Mouse (Mus musculus): ENCODE results near the gene Fabp3. TPM values are rescaled to one million over a fixed set of nuclear protein-coding genes. Genes with fewer than 3 reads are reported as not detected.

Fabp3 gene
- total and polyA plus RNA-seq, 3 experiments = 0.60 TPM; not detected in 2

DNA sequence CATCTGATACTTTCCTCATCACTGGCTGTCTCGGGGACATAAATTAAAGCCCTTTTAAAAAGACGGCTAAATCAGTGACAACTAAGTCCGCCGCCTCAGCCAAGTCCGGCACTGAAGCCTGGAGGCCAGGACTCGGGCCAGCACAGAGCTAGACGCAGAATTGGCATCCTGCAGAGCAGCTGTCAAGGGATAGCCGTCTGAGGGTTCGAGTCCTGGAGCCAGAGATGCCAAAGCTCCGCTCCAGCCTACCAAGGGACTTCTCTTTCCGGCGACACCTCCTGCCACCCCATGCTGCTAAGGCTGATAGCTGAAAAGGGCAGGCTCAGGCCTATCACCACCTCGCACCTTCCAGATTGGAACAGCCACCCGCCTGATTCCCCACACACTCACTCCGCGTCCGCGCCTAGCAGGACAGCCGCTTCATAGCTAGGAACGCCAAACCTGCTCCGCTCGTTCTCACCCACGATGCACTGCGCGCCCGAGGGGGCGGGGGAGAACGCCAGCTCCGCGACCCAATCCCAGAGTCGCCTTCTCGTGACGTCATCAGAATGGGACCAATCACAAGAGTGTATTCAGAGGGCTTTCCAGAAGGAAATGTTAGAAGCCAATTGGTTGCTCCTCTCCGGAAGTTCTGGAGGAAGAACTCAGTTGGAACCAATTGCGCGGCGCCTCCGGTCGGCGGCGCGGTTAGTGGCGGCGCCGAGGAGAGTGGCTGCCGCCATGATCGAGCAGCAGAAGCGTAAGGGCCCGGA lies 51.3 kb downstream of the Fabp3 start, which contains the start of the genes Zcchc17 and Snrnp40:
TSS of gene Zcchc17 (minus strand) at position 458 of the 752 bp plus-strand sequence.
TSS of gene Snrnp40 (plus strand) at position 647 of the 752 bp plus-strand sequence.
- peak; percentile 99 for DNase-seq (ENCODE audit: low read depth, low spot score)
- no peaks in the 10 kb centered on the region for H3K9me3 ChIP-seq (replicated peaks; ENCODE audit: insufficient read depth, low read length)
- H3K79me2 ChIP-seq (ENCODE audit: control insufficient read depth, insufficient read depth, low read length, poor library complexity) = peaks cover 37% of the 10 kb centered on the region
- no peaks in the 10 kb centered on the region for H3K27me3 ChIP-seq (ENCODE audit: control insufficient read depth in 1 of 2, insufficient read depth in 2 of 2, low read length in 2 of 2)
- H3K4me3 ChIP-seq (ENCODE audit: control insufficient read depth in 1 of 2, insufficient read depth in 1 of 2, low read depth in 2 of 2, low read length in 2 of 2) = peak within 1 kb of the TSS; percentile 92 to 98
- H3K36me3 ChIP-seq (ENCODE audit: control insufficient read depth in 1 of 2, insufficient read depth in 2 of 2, low read length in 2 of 2) = peaks cover 1 to 15% of the 10 kb centered on the region in 2 experiments
- H3K9ac ChIP-seq (ENCODE audit: control insufficient read depth, low read depth, low read length, poor library complexity, severe bottlenecking) = peak within 1 kb of the TSS; percentile 94
- peak within 1 kb of the TSS; percentile 87 for H3K27ac ChIP-seq (ENCODE audit: control insufficient read depth, low read depth, low read length)
- H3K4me1 ChIP-seq (ENCODE audit: control insufficient read depth in 1 of 2, insufficient read depth in 2 of 2, low read length in 2 of 2) = peaks cover 0 to 18% of the 10 kb centered on the region in 2 experiments; a peak in 3 of 4 replicates
- TF ChIP-seq CHD2 (IDR thresholded peaks at IDR 0.05; ENCODE audit: low read length) (no peak; the same call in 1 of the 2 replicates), TBP (IDR thresholded peaks at IDR 0.05; ENCODE audit: low read depth, low read length) (peak; percentile 70), MXI1 (IDR thresholded peaks at IDR 0.05; ENCODE audit: low read depth, low read length) (peak; percentile 76; the same call in 1 of the 2 replicates), TCF12 (IDR thresholded peaks at IDR 0.05; ENCODE audit: low read depth, low read length) (no peak), RCOR1 (IDR thresholded peaks at IDR 0.05; ENCODE audit: low read depth, low read length) (no peak; the same call in 1 of the 2 replicates), RAD21 (IDR thresholded peaks at IDR 0.05; ENCODE audit: low read depth, low read length) (no peak), MYB (IDR thresholded peaks at IDR 0.05; ENCODE audit: low read depth, low read length) (0 out of 2 replicates have a peak, but pooled peaks have one; percentile 25), USF1 (IDR thresholded peaks at IDR 0.05; ENCODE audit: low read depth, low read length) (no peak), SIN3A (IDR thresholded peaks at IDR 0.05; ENCODE audit: low read length) (peak; percentile 84), JUND (IDR thresholded peaks at IDR 0.05; ENCODE audit: low read depth, low read length) (no peak; the same call in 1 of the 2 replicates), KAT2A (conservative IDR thresholded peaks at IDR 0.05; ENCODE audit: low read depth, low read length) (no peak; the same call in 1 of the 2 replicates), TAL1 (IDR thresholded peaks at IDR 0.05; ENCODE audit: low read length) (peak; percentile 45; the same call in 1 of the 2 replicates), HCFC1 (IDR thresholded peaks at IDR 0.05; ENCODE audit: low read depth, low read length) (peak; percentile 87), ELF1 (IDR thresholded peaks at IDR 0.05; ENCODE audit: low read depth, low read length) (peak; percentile 57; the same call in 1 of the 2 replicates), ETS1 (IDR thresholded peaks at IDR 0.05; ENCODE audit: low read depth, low read length) (0 out of 2 replicates have a peak, but pooled peaks have one; percentile 18), NRF1 (IDR thresholded peaks at IDR 0.05; ENCODE audit: insufficient read depth, low read depth, low read length, poor library complexity, severe bottlenecking) (no peak), USF2 (IDR thresholded peaks at IDR 0.05; ENCODE audit: borderline replicate concordance in 1 of 2, insufficient read depth in 1 of 2, low read depth in 1 of 2, low read length in 2 of 2) (no peak), SMC3 (IDR thresholded peaks at IDR 0.05; ENCODE audit: low read depth, low read length) (no peak), BHLHE40 (IDR thresholded peaks at IDR 0.05; ENCODE audit: borderline replicate concordance, low read depth, low read length) (no peak), MYC (IDR thresholded peaks at IDR 0.05; ENCODE audit: low read depth, low read length) (no peak), MAZ (IDR thresholded peaks at IDR 0.05; ENCODE audit: low read depth, low read length) (0 out of 2 replicates have a peak, but pooled peaks have one; percentile 44), ZKSCAN1 (IDR thresholded peaks at IDR 0.05; ENCODE audit: low read depth, low read length) (no peak), GATA1 (IDR thresholded peaks at IDR 0.05; ENCODE audit: low read depth, low read length) (no peak), MAX (IDR thresholded peaks at IDR 0.05; ENCODE audit: low read length) (peak; percentile 59; the same call in 1 of the 2 replicates), NELFE (IDR thresholded peaks at IDR 0.05; ENCODE audit: low read depth, low read length) (peak; percentile 84), ZC3H11A (IDR thresholded peaks at IDR 0.05; ENCODE audit: low read depth, low read length) (no peak), CHD1 (IDR thresholded peaks at IDR 0.05; ENCODE audit: low read depth, low read length) (no peak), MEF2A (IDR thresholded peaks at IDR 0.05; ENCODE audit: extremely low read depth, insufficient replicate concordance, low read depth, low read length, poor library complexity, severe bottlenecking) (no peak), ZMIZ1 (IDR thresholded peaks at IDR 0.05; ENCODE audit: low read depth, low read length) (peak; percentile 63; the same call in 1 of the 2 replicates), ZNF384 (IDR thresholded peaks at IDR 0.05; ENCODE audit: low read depth, low read length) (no peak), EP300 (IDR thresholded peaks at IDR 0.05; ENCODE audit: low read depth in 1 of 2, low read length in 2 of 2) (no peak), GABPA (IDR thresholded peaks at IDR 0.05; ENCODE audit: low read depth, low read length) (no peak), CTCF (IDR thresholded peaks at IDR 0.05 in 2 of 3, conservative IDR thresholded peaks at IDR 0.05 in 1 of 3; ENCODE audit: control insufficient read depth in 1 of 3, insufficient read depth in 1 of 3, low read depth in 2 of 3, low read length in 3 of 3, poor library complexity in 1 of 3, severe bottlenecking in 1 of 3) (no peak), POLR2AphosphoS2 (IDR thresholded peaks at IDR 0.05; ENCODE audit: low read length) (peak; percentile 86), MAFK (IDR thresholded peaks at IDR 0.05; ENCODE audit: borderline replicate concordance, low read depth, low read length) (no peak)
